Mouse (Mus musculus) bone marrow, adult 2 months (tissue): ENCODE data around the gene Pdhb.

Experiments used
- CTCF ChIP-seq: fragments of 200-500 bp; IDR thresholded peaks from 2 replicates; pipeline ENCODE4 v1.5.1; 2011; ENCODE audit warnings: low read length, control low read depth; ENCODE audit not compliant: control insufficient read depth, insufficient read depth
- POLR2A ChIP-seq: fragments of 200-500 bp; IDR thresholded peaks from 2 replicates; pipeline ENCODE4 v1.6.1; 2011; ENCODE audit warnings: low read depth, mild to moderate bottlenecking, control low read depth, low read length, borderline replicate concordance; ENCODE audit not compliant: control insufficient read depth

- no peak for TF ChIP-seq CTCF
- no peak for TF ChIP-seq POLR2A
These were observed 28.9 kb upstream of the Pdhb start for GRCm38 (mm10) chr14:8201715-8202114.
